Mouse (Mus musculus): Measurements from ENCODE around the gene Mif. TPM values are rescaled to one million over a fixed set of nuclear protein-coding genes. Genes with fewer than 3 reads are reported as not detected.
"Not testable (repeated sequence)": the region's sequence is repeated elsewhere in the genome, so short reads cannot be mapped to it uniquely, and the experiment has no call there.

Gene Mif
- total RNA-seq (2014; rRNA removed) (211 and 380 TPM in 2 replicates), polyA plus RNA-seq (2012; rRNA removed) (1,030 and 1,462 TPM in 2 replicates)

DNA sequence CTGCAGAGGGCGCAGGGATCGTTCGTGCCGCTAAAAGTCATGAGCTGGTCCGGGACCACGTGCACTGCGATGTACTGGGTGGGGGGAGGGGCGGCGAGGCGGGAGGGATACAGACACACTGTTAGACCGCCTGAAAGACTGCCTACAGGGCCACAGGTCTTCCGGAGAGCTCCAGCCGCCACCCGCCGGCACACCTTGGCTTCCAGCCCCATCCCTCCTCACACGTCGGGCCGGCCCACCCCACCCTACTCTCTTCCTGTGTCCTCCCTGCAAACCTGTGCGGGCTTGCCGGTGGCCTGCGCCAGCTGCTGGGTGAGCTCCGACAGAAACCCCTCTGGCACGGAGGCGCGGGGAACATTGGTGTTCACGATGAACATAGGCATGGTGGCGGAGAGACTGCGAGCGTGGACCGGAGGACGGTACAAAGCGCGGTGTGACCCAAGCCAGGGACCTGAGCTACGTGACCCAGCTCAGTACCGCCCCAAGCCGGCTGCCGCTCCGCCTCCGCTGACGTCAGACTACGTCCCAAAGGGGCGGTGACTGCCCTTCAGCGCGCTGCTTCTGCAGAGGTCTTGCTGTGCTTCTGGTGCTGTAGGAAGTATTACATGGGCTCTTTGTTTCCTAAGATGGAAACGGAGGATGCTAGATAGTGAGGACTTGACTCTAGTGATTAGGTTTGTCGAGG, at the start of gene Mif:
Gene Mif, minus strand, starts transcription at position 455 of the 685 bp plus-strand sequence.
- under 1% methylated on average over 46 of the region's 46 CpGs for WGBS
- not testable (repeated sequence) for H3K4me1 ChIP-seq (ENCODE audit: control insufficient read depth, insufficient read depth, low read length); H3K79me2 ChIP-seq (ENCODE audit: control insufficient read depth, insufficient read depth, low read length); H3K36me3 ChIP-seq (ENCODE audit: control insufficient read depth, insufficient read depth, low read length); H3K27me3 ChIP-seq (ENCODE audit: control insufficient read depth, insufficient read depth, low read length)
- Histone ChIP-seq H3K4me3 (ENCODE audit: insufficient read depth, low read depth, low read length) (peak within 1 kb of the TSS; percentile 75), H3K27ac (replicated peaks; ENCODE audit: insufficient read depth, low read depth, low read length) (peak within 1 kb of the TSS; percentile 89), H3K9ac (ENCODE audit: low read depth, low read length) (peak within 1 kb of the TSS; percentile 92)
- peak; percentile 82 for DNase-seq (ENCODE audit: extremely low read depth, low read depth, low spot score)
- peak; percentile 79; the same call in 1 of the 2 replicates for TF ChIP-seq POLR2A (IDR thresholded peaks at IDR 0.05; ENCODE audit: extremely low read depth, insufficient read depth, low read length)

DNA sequence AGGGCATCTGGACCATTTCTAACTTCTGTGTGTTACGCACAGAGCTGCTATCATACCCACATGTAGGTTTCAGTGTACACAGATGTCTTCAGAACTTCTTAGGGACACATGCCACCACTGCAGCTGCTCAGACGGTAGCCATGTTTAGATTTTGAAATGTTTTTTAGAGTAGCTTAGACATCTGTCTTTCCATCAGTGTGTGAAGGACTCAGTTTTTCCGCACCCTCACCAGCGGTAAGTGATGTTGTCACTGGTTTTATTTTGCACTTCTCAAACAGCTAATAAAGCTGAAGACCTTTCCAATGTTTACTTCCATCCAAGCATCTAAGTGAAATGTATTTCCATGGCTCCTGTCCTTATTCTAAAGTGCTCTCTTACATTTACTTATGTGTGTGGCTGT, 46.8 kb upstream of the Mif start:
- 97% methylated on average over 4 of the region's 4 CpGs for WGBS
- no peak for TF ChIP-seq POLR2A (IDR thresholded peaks at IDR 0.05; ENCODE audit: extremely low read depth, insufficient read depth, low read length)
- no peak for TF ChIP-seq CTCF (IDR thresholded peaks at IDR 0.05; ENCODE audit: low read depth, low read length)
- no peak for DNase-seq (ENCODE audit: extremely low read depth, low read depth, low spot score)

DNA sequence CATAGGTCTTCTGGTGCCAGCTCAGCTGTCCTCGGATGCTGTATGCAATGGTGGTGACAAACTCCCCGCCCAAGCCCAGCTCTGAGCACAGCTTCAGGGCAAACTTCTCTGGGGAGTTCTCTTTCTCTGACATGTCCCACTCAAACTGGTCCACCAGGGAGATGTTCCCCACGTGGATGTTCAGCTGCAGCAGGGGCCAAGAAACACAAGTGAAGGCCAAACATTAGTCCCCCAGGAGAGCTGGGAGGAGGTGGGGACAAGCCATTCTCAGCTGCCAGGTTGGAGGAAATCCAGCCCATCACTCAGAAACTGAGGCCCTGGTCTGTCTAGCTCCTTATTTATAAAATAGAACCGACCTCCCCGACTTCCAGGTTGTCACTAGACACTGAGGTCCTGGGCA, 44.4 kb upstream of the Mif start:
- no peak for DNase-seq (ENCODE audit: extremely low read depth, low read depth, low spot score)
- no peak overlapping the region for H3K27ac ChIP-seq (replicated peaks; ENCODE audit: insufficient read depth, low read depth, low read length)
- TF ChIP-seq CTCF (IDR thresholded peaks at IDR 0.05; ENCODE audit: low read depth, low read length) (no peak), POLR2A (IDR thresholded peaks at IDR 0.05; ENCODE audit: extremely low read depth, insufficient read depth, low read length) (no peak)
- no peaks in the 10 kb centered on the region for H3K27me3 ChIP-seq (ENCODE audit: control insufficient read depth, insufficient read depth, low read length)
- no peak overlapping the region for H3K4me3 ChIP-seq (ENCODE audit: insufficient read depth, low read depth, low read length)
- H3K79me2 ChIP-seq (ENCODE audit: control insufficient read depth, insufficient read depth, low read length): no peaks in the 10 kb centered on the region
- 91% methylated on average over 5 of the region's 5 CpGs for WGBS
- no peak overlapping the region for H3K9ac ChIP-seq (ENCODE audit: low read depth, low read length)
- H3K4me1 ChIP-seq (ENCODE audit: control insufficient read depth, insufficient read depth, low read length): no peaks in the 10 kb centered on the region
- peaks cover 17% of the 10 kb centered on the region for H3K36me3 ChIP-seq (ENCODE audit: control insufficient read depth, insufficient read depth, low read length)

More for the DNA sequence above, 46.8 kb upstream of the Mif start:
- Histone ChIP-seq H3K27me3 (ENCODE audit: control insufficient read depth, insufficient read depth, low read length) (no peaks in the 10 kb centered on the region), H3K4me1 (ENCODE audit: control insufficient read depth, insufficient read depth, low read length) (no peaks in the 10 kb centered on the region), H3K27ac (replicated peaks; ENCODE audit: insufficient read depth, low read depth, low read length) (no peak overlapping the region), H3K36me3 (ENCODE audit: control insufficient read depth, insufficient read depth, low read length) (peaks cover 23% of the 10 kb centered on the region), H3K79me2 (ENCODE audit: control insufficient read depth, insufficient read depth, low read length) (no peaks in the 10 kb centered on the region), H3K4me3 (ENCODE audit: insufficient read depth, low read depth, low read length) (no peak overlapping the region), H3K9ac (ENCODE audit: low read depth, low read length) (no peak overlapping the region)

DNA sequence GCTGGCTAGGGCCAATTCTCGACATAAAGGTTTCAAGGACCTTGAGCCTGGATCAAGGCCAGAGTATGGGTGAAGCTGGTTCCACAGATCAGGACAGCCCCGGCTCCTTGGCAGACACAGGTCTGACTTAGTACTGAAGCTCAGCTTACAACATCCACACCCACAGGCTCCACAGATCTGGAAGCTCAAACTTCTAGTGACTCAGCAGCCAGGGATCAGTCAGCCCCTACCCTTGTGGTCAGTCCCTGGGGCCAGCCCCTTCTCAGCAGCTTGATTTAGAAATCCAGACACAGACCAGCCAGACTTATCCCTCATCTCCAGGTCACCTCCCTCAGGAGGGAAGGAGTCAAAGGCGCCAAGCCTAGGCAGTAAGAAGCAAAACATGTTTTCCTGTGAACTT, 38.8 kb upstream of the Mif start:
- peaks cover 5% of the 10 kb centered on the region; the same call in 1 of the 2 replicates for H3K36me3 ChIP-seq (ENCODE audit: control insufficient read depth, insufficient read depth, low read length)
- DNase-seq (ENCODE audit: extremely low read depth, low read depth, low spot score): peak; percentile 29

GRCm38 (mm10) chr10:75898039-75898564, 38.1 kb upstream of the Mif start:
- no peak for TF ChIP-seq CTCF (IDR thresholded peaks at IDR 0.05; ENCODE audit: low read depth, low read length)
- no peak for TF ChIP-seq POLR2A (IDR thresholded peaks at IDR 0.05; ENCODE audit: extremely low read depth, insufficient read depth, low read length)
- 78% methylated on average over 6 of the region's 6 CpGs for WGBS
- Histone ChIP-seq H3K4me3 (ENCODE audit: insufficient read depth, low read depth, low read length) (no peak overlapping the region), H3K27ac (replicated peaks; ENCODE audit: insufficient read depth, low read depth, low read length) (no peak overlapping the region), H3K27me3 (ENCODE audit: control insufficient read depth, insufficient read depth, low read length) (no peaks in the 10 kb centered on the region), H3K4me1 (ENCODE audit: control insufficient read depth, insufficient read depth, low read length) (peaks cover 5% of the 10 kb centered on the region; the same call in 1 of the 2 replicates), H3K9ac (ENCODE audit: low read depth, low read length) (no peak overlapping the region; the same call in 1 of the 2 replicates), H3K36me3 (ENCODE audit: control insufficient read depth, insufficient read depth, low read length) (peaks cover 2% of the 10 kb centered on the region; the same call in 1 of the 2 replicates), H3K79me2 (ENCODE audit: control insufficient read depth, insufficient read depth, low read length) (no peaks in the 10 kb centered on the region)
- no peak for DNase-seq (ENCODE audit: extremely low read depth, low read depth, low spot score)

More for the DNA sequence above, 38.8 kb upstream of the Mif start:
- WGBS: 40% methylated on average over 3 of the region's 3 CpGs
- Histone ChIP-seq H3K4me3 (ENCODE audit: insufficient read depth, low read depth, low read length) (no peak overlapping the region), H3K27ac (replicated peaks; ENCODE audit: insufficient read depth, low read depth, low read length) (no peak overlapping the region), H3K9ac (ENCODE audit: low read depth, low read length) (no peak overlapping the region), H3K79me2 (ENCODE audit: control insufficient read depth, insufficient read depth, low read length) (no peaks in the 10 kb centered on the region), H3K4me1 (ENCODE audit: control insufficient read depth, insufficient read depth, low read length) (no peaks in the 10 kb centered on the region), H3K27me3 (ENCODE audit: control insufficient read depth, insufficient read depth, low read length) (no peaks in the 10 kb centered on the region)
- no peak for TF ChIP-seq POLR2A (IDR thresholded peaks at IDR 0.05; ENCODE audit: extremely low read depth, insufficient read depth, low read length)
- no peak for TF ChIP-seq CTCF (IDR thresholded peaks at IDR 0.05; ENCODE audit: low read depth, low read length)

- DNase-seq (ENCODE audit: extremely low read depth, low read depth, low spot score): peak; percentile 35
- peaks cover 5% of the 10 kb centered on the region; the same call in 1 of the 2 replicates for H3K4me1 ChIP-seq (ENCODE audit: control insufficient read depth, insufficient read depth, low read length)
- TF ChIP-seq CTCF (IDR thresholded peaks at IDR 0.05; ENCODE audit: low read depth, low read length) (peak; percentile 83), POLR2A (IDR thresholded peaks at IDR 0.05; ENCODE audit: extremely low read depth, insufficient read depth, low read length) (no peak)
Observed at GRCm38 (mm10) chr10:75897373-75897772, 37.3 kb upstream of the Mif start.

More at GRCm38 (mm10) chr10:75897373-75897772, 37.3 kb upstream of the Mif start:
- H3K27ac ChIP-seq (replicated peaks; ENCODE audit: insufficient read depth, low read depth, low read length): no peak overlapping the region
- peaks cover under 1% of the 10 kb centered on the region; the same call in 1 of the 2 replicates for H3K36me3 ChIP-seq (ENCODE audit: control insufficient read depth, insufficient read depth, low read length)
- no peak overlapping the region for H3K4me3 ChIP-seq (ENCODE audit: insufficient read depth, low read depth, low read length)
- no peak overlapping the region for H3K9ac ChIP-seq (ENCODE audit: low read depth, low read length)
- 42% methylated on average over 6 of the region's 6 CpGs for WGBS
- H3K79me2 ChIP-seq (ENCODE audit: control insufficient read depth, insufficient read depth, low read length): no peaks in the 10 kb centered on the region
- no peaks in the 10 kb centered on the region for H3K27me3 ChIP-seq (ENCODE audit: control insufficient read depth, insufficient read depth, low read length)

All from liver, adult 2 months (tissue).